Comparison of ENCODE assay signal across 12 mouse cellular contexts in genomic region chr10:14760618-14761017, GRCm38 (mm10). TPM values are rescaled to one million over a fixed set of nuclear protein-coding genes. Genes with fewer than 3 reads are reported as not detected.
DNase-seq lines count a peak whose midpoint lies in the region; ATAC-seq and TF ChIP-seq lines count a peak whose summit lies in the region.
"Had no signal": no experiment of that assay in that cellular context is flagged by ENCODE, and none has a peak within 500 bp of the region (broad histone marks: within the 10 kb centered on the region; RNA-seq: fewer than 3 reads in every experiment).

No protein-coding gene starts in this region.

- H3K9me3 ChIP-seq in forebrain, embryonic 11.5 days (ENCODE audit: control insufficient read depth, low read length), result no peaks in the 10 kb centered on the region
- H3K9me3 ChIP-seq in intestine, embryonic 15.5 days, result no peaks in the 10 kb centered on the region
- no peaks in the 10 kb centered on the region for H3K9me3 ChIP-seq in neural tube, embryonic 14.5 days (ENCODE audit: control insufficient read depth, low read length)

- ATAC-seq in forebrain, embryonic 11.5 days (replicated peaks; ENCODE audit: low FRiP score), result 0 out of 2 replicates have a peak, but pooled peaks have one; percentile 12
- no peak for ATAC-seq in intestine, embryonic 15.5 days
- 0 out of 2 replicates have a peak, but pooled peaks have one; percentile 24 for ATAC-seq in neural tube, embryonic 14.5 days (ENCODE audit: low read depth)

- intact Hi-C loops in left cerebral cortex, adult 2 months (cut with DNase I), result no loop called here

- H3K27ac ChIP-seq in left cerebral cortex, adult 2 months, result no peak overlapping the region
- no peak overlapping the region for H3K27ac ChIP-seq in forebrain, embryonic 11.5 days (ENCODE audit: low read depth, low read length)
- no peak overlapping the region for H3K27ac ChIP-seq in intestine, embryonic 15.5 days
- no peak overlapping the region for H3K27ac ChIP-seq in neural tube, embryonic 14.5 days (ENCODE audit: low read depth, low read length)
- H3K27ac ChIP-seq: heart, adult 2 months had no signal

- no peak for DNase-seq in left cerebral cortex, adult 2 months (ENCODE audit: extremely low spot score in 1 of 2, low spot score in 2 of 2)
- no peak for DNase-seq in left cerebral cortex, adult 11 months (ENCODE audit: low spot score)
- DNase-seq in forebrain, embryonic 11.5 days (ENCODE audit: low spot score), result no peak
- no peak for DNase-seq in cerebellum, adult 18-20 months
- no peak for DNase-seq in frontal cortex, postnatal 25 days (ENCODE audit: low spot score in 2 of 2)
- DNase-seq in cerebellum, postnatal 4 days (ENCODE audit: low spot score in 2 of 2), result no peak
- DNase-seq: heart, adult 2 months had no signal

- H3K4me2 ChIP-seq in forebrain, embryonic 11.5 days (ENCODE audit: low read depth, low read length, severe bottlenecking), result peak overlapping the region; percentile 79
- H3K4me2 ChIP-seq in intestine, embryonic 15.5 days (replicated peaks), result peak overlapping the region; percentile 72
- peak overlapping the region; percentile 53 for H3K4me2 ChIP-seq in neural tube, embryonic 14.5 days (ENCODE audit: low read depth, low read length)

- no peak for TF ChIP-seq CTCF in left cerebral cortex, adult 2 months (IDR thresholded peaks at IDR 0.05)

- H3K9ac ChIP-seq in forebrain, embryonic 11.5 days (ENCODE audit: low read length), result no peak overlapping the region
- no peak overlapping the region for H3K9ac ChIP-seq in intestine, embryonic 15.5 days
- no peak overlapping the region for H3K9ac ChIP-seq in neural tube, embryonic 14.5 days (replicated peaks; ENCODE audit: low read depth, low read length)

- H3K27me3 ChIP-seq in forebrain, embryonic 11.5 days (ENCODE audit: control insufficient read depth, insufficient read depth, low read length), result no peaks in the 10 kb centered on the region; the same call in 1 of the 2 replicates
- 0 out of 2 replicates have a peak, but pooled peaks cover 5% of the 10 kb centered on the region for H3K27me3 ChIP-seq in intestine, embryonic 15.5 days (replicated peaks)
- H3K27me3 ChIP-seq in neural tube, embryonic 14.5 days (ENCODE audit: control insufficient read depth, insufficient read depth, low read length), result no peaks in the 10 kb centered on the region

- H3K4me1 ChIP-seq in forebrain, embryonic 11.5 days (replicated peaks; ENCODE audit: control insufficient read depth, insufficient read depth, low read length), result no peaks in the 10 kb centered on the region
- H3K4me1 ChIP-seq in intestine, embryonic 15.5 days (replicated peaks), result no peaks in the 10 kb centered on the region
- no peaks in the 10 kb centered on the region for H3K4me1 ChIP-seq in neural tube, embryonic 14.5 days (ENCODE audit: control insufficient read depth, insufficient read depth, low read length)

- no peaks in the 10 kb centered on the region for H3K36me3 ChIP-seq in forebrain, embryonic 11.5 days (ENCODE audit: control insufficient read depth, insufficient read depth, low read length)
- H3K36me3 ChIP-seq in intestine, embryonic 15.5 days, result no peaks in the 10 kb centered on the region
- no peaks in the 10 kb centered on the region for H3K36me3 ChIP-seq in neural tube, embryonic 14.5 days (ENCODE audit: control insufficient read depth, insufficient read depth, low read length)

- peak overlapping the region; percentile 34; the same call in 1 of the 2 replicates for H3K4me3 ChIP-seq in left cerebral cortex, adult 2 months
- peak overlapping the region; percentile 28 for H3K4me3 ChIP-seq in forebrain, embryonic 11.5 days (ENCODE audit: low read depth, low read length)
- peak overlapping the region; percentile 34; the same call in 1 of the 2 replicates for H3K4me3 ChIP-seq in intestine, embryonic 15.5 days (replicated peaks)
- peak overlapping the region; percentile 31 for H3K4me3 ChIP-seq in neural tube, embryonic 14.5 days (ENCODE audit: low read depth, low read length)
- H3K4me3 ChIP-seq: heart, adult 2 months had no signal

- 22% methylated on average over 8 of the region's 8 CpGs for WGBS in forebrain, embryonic 11.5 days
- WGBS in intestine, embryonic 15.5 days, result 25% methylated on average over 8 of the region's 8 CpGs
- WGBS in neural tube, embryonic 14.5 days, result 20% methylated on average over 8 of the region's 8 CpGs

RNA-seq across cellular contexts. Expression of gene Gje1, which starts 42.6 kb away (rescaled TPM):
- total RNA-seq in left cerebral cortex, adult 2 months (2021), result not detected
- polyA plus RNA-seq in forebrain, embryonic 11.5 days (2014; fragmentation: Nextera tagmentation; extraction: Ambion mirVana), result not detected in 2 replicates
- polyA plus RNA-seq in intestine, embryonic 15.5 days (2015; fragmentation: Nextera tagmentation; extraction: Ambion mirVana), result not detected in 2 replicates
- not detected in 2 replicates for polyA plus RNA-seq in neural tube, embryonic 14.5 days (2014; fragmentation: Nextera tagmentation; extraction: Ambion mirVana)
- total RNA-seq: heart, adult 2 months; liver, adult 2 months; MEL had no signal
- polyA plus RNA-seq: heart, adult 2 months; liver, adult 2 months had no signal

RNA-seq across cellular contexts. Expression of gene Nmbr, which starts 55.2 kb away (rescaled TPM):
- total RNA-seq in left cerebral cortex, adult 2 months (2021), result 1 to 10 TPM; 4.0 to 5.2 TPM
- 0.87 TPM in 1 of 2 replicates, not detected in the other for polyA plus RNA-seq in forebrain, embryonic 11.5 days (2014; fragmentation: Nextera tagmentation; extraction: Ambion mirVana)
- polyA plus RNA-seq in intestine, embryonic 15.5 days (2015; fragmentation: Nextera tagmentation; extraction: Ambion mirVana), result 0.24 and 0.26 TPM in 2 replicates
- 2.9 and 3.4 TPM in 2 replicates for polyA plus RNA-seq in neural tube, embryonic 14.5 days (2014; fragmentation: Nextera tagmentation; extraction: Ambion mirVana)
- total RNA-seq: neutrophil, adult 5-6 weeks had no signal
- polyA plus RNA-seq: liver, adult 2 months had no signal

RNA-seq across cellular contexts. Expression of gene Vta1, which starts 55.3 kb away (rescaled TPM):
- total RNA-seq in left cerebral cortex, adult 2 months (2021), result 10 to 100 TPM; 61.1 to 65.7 TPM
- polyA plus RNA-seq in forebrain, embryonic 11.5 days (2014; fragmentation: Nextera tagmentation; extraction: Ambion mirVana), result 139 and 157 TPM in 2 replicates
- polyA plus RNA-seq in intestine, embryonic 15.5 days (2015; fragmentation: Nextera tagmentation; extraction: Ambion mirVana), result 85.2 and 97.2 TPM in 2 replicates
- 218 and 224 TPM in 2 replicates for polyA plus RNA-seq in neural tube, embryonic 14.5 days (2014; fragmentation: Nextera tagmentation; extraction: Ambion mirVana)
